Mouse (Mus musculus): Measurements from ENCODE around the gene Hist2h2be. TPM values are rescaled to one million over a fixed set of nuclear protein-coding genes. Genes with fewer than 3 reads are reported as not detected.
A peak's percentile ranks its signal among the peaks of the same experiment; 100 is the strongest.
"Not testable (repeated sequence)": the region's sequence is repeated elsewhere in the genome, so short reads cannot be mapped to it uniquely, and the experiment has no call there.

Hist2h2be gene
- total RNA-seq (2021): 10 to 100 TPM in 1 of 2 experiments, 1 to 10 TPM in 1; 6.9 to 10.8 TPM
- long read RNA-seq, experiment 1, partial matches to known transcripts: 0 of 2 reads
- long read RNA-seq, experiment 1, other reads (novel, unspliced or antisense): 0 of 2 reads
- long read RNA-seq, experiment 2, transcript Hist2h2be-201 (1 exons, 2,620 nt): major isoform, 5 of 5 reads
- long read RNA-seq, experiment 2, partial matches to known transcripts: 0 of 5 reads
- long read RNA-seq, experiment 2, other reads (novel, unspliced or antisense): 0 of 5 reads

- DNase-seq: peak; percentile 91
Measured at GRCm38 (mm10) chr3:96220765-96221639, at the start of gene Hist2h2be, which contains the start of gene Hist2h2ac. Hist2h2be (plus strand) TSS chr3:96221119. Hist2h2ac (minus strand) TSS chr3:96220880.

- DNase-seq: no peak
Measured at GRCm38 (mm10) chr3:96171583-96172196, 49.2 kb upstream of the Hist2h2be start.

DNA sequence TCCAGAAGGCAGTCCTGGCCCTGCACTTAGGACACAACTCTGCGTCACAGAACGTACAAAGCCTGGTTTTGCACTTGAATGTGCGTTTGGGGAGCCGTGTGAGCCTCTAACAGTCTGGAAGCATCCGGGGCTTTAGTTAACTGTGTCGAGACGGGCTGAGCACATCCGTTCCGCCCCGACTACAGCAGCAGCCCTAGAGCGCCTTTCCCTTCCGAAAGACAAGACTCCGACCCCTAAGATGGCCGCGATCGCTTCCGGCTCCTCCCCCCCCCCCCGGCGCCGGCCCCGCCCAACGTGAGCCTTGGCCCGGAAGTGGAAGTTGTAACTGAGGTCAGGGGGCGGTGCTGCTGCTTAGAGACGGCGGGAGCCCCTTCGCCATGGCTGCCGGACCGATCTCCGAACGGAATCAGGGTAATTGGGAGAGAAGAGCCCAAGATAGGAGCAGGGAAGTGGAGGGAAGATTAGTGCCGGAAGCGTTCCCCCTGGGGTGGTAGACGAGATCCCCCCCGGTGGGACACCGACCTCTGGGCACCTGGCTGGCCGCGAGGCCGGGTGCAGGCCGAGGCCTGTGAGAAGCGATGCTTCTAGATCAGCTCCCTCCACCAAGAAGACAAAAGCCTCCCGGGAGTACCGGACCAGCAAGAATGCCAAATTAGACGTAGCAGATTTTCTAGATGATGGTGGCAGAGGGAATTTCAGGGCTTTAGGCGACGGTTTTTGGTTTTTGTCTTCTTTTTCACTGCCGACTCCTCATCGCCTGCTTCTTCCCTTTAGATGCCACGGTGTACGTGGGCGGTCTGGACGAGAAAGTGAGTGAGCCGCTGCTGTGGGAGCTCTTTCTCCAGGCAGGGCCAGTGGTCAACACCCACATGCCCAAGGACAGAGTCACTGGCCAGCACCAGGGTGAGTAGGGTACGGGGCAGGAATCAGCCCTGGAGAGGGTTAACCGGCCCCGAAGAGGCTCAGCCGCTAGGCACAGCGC, 48.4 kb upstream of the Hist2h2be start, which contains the start of gene Sf3b4:
Sf3b4 (plus strand) TSS at position 136 of the 982 bp plus-strand sequence.
- DNase-seq: peak; percentile 93

DNA sequence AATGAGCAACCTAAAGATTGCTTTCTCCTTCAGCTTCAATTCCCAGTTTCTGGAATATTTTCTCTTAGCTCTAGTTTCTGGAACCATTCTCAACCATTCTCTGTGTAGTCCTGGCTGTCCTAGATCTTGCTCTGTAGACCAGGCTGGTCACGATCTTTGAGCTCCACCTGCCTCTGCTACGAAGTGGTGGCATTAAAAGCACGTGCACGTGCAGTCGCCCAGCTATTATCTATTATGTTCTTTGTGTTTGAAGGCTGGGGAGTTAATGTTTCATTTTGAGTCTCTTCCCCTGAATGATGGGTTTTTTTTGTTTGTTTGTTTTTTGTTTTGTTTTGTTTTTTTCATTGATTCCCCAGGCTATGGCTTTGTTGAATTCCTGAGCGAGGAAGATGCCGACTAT, 47.7 kb upstream of the Hist2h2be start:
- no peak for DNase-seq

GRCm38 (mm10) chr3:96174042-96174441, 46.9 kb upstream of the Hist2h2be start:
- DNase-seq: not testable (repeated sequence)

DNA sequence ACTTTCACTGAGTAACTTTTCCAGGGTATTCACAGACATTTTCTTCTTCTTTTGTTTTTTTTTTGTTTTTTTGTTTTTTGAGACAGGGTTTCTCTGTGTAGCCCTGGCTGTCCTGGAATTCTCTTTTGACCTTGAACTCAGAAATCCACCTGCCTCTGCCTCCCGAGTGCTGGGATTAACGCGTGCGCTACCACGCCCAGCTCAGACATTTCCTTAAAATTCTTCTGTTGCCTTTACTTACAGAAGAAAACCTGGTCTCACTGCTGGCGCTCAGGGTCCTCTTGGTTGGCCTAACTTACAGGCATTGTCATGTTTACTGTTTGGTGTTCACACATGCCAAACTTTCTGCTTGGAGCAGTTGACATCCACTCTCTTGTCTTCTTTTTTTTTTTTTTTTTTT, 45.7 kb upstream of the Hist2h2be start:
- no peak for DNase-seq

DNA sequence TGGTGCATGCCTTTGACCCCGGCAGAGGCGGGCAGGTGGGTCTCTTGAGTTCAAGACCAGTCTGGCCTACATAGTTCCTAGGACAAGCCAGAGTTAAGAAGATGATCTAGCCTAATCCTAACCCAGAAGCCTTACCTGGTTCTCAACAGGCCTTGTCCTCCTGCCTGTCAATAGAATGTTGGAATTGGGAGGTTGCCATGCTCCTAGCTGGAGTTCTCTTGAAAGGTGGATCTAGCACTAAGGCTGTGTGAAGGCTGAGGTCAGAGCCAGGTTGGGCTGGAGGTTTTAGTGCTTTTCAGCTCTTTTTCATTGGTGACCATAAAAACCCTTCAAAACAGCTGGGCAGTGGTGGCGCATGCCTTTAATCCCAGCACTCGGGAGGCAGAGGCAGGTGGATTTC, 42.5 kb upstream of the Hist2h2be start:
- no peak for DNase-seq

DNA sequence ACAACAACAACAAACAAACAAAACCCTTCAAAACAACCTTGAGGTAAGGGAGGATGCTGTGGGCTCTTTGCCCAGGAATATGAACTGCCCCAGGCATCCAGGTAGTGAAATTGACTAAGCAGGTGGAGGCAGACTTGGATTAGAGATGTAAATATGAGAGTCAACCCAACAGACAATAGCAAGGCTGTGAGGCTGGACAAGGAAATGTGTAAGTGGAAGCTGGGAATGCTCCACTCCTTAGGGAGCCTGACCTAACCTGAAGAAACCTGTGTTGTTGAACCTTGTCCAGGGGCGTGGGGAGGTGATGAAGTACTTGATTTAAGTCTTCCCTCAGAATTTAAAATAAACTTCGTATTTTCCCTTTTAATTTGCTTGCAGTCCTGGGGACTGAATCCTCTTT, 42.0 kb upstream of the Hist2h2be start:
- no peak for DNase-seq

- peak; percentile 70 for DNase-seq
Measured at GRCm38 (mm10) chr3:96179531-96179930, 41.4 kb upstream of the Hist2h2be start.

DNA sequence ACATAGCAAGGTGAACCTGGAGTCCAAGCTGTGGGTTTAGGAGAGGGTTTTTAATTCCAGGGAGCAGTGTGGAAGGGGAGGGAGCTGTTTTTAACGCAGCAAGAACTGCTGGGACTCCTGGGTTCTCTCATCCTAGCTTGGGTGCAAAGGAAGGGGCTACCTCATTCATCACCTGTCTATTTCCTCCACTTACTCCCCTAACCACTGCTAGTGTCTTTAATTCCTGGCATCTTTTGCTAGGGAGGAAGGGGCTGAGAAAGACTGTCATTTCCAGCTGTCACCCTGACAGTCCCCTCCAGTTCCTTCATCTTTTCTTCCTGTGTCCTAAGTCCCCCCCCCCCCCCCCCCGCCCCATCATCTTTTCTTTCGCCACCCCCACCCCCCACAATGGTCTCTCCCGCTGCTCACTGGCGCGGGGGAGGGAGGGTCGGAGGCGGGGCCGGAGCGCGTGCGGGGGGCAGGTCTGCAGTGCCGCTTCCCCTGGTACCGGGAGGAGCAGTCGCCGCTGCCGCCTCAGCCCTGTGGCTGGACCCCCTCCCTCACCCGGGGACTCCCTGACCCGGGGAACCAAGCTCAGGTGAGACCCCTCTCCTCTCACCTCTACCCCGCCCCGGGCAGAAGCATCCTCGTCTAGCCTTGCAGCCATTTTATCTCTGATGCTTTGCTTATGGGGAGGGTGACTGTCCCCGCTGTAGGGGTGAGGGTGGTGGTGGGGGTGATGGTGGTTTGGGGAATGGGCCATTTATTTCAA, 40.0 kb upstream of the Hist2h2be start, which contains the start of gene Sv2a:
Sv2a (plus strand) TSS at position 425 of the 751 bp plus-strand sequence.
- DNase-seq: peak; percentile 71

DNA sequence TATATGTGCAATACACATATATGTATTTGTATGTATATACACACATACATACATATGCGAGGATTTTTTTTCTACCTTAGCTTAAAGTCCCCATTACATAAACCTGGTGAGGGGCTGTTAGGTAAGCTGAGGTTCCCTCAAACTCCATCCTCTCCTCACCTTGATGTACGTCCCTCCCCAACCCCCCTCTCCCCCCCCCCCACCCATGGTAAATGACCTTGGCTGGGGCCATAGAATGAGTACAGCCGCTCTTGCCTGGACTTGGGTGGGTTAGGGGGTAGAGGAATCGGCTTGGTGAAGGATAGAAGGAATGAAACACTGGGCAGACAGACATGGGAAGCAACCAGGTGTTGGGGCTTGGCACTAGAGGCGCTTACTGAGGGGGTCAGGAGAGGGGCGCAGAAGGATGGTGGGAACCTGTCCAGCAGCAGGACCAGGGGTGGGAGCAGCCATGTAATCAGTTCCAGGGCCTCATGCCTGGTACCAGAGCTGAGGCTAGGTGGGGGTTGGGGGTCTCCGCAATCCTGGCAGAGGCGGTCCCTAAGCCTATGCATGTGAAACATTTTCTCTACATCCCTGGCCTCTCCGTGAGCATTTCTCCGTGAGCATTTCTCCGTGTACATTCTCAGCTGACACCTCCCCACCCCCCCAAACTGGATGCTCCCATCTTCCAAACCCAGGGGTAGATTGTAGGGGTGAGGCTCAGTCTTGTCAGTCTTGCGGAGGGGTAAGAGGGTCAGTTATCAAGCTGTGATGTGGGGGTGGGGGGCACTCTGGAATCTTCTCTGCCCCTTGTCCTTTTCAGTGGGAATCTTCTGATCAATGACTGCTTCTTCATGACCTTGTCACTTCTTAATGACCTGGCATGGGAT, 39.2 kb upstream of the Hist2h2be start:
- no peak for DNase-seq

- no peak for DNase-seq
Measured at GRCm38 (mm10) chr3:96182382-96182776, 38.5 kb upstream of the Hist2h2be start.

GRCm38 (mm10) chr3:96192977-96193376, 27.9 kb upstream of the Hist2h2be start:
- DNase-seq: no peak

- no peak for DNase-seq
Measured at GRCm38 (mm10) chr3:96194966-96195365, 26.0 kb upstream of the Hist2h2be start.

- no peak for DNase-seq
Measured at GRCm38 (mm10) chr3:96195616-96196313, 25.2 kb upstream of the Hist2h2be start.

- DNase-seq: no peak
Measured at GRCm38 (mm10) chr3:96196437-96197128, 24.3 kb upstream of the Hist2h2be start.

DNA sequence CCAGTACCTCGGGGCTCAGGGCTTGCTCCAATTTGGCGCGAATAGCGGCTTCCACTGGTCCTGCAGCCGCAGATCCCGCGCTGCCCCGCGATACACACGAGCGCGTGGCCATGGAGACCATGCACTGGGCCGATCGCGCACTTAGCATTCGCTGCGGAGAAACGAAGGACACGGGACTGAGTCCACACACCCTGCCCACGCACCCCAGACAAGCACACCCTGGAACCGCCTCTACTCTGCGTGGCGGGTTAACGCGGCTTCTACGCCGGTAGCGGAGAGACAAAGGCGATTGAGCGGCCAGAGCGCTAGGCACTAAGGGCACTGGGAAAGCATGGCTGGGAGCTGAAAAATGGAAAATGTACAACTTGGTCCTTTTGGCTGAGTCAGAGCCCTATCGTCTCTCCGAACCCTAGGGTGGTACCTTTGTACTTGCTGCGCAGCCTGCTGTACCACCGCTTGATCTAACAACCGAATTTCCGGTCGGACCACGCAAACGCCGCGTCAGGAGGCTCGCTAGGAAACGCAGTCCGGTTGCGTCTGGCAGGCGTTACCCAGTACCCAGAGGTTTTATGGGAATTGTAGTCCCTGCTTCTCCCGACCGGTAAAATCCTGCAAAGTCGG, 23.7 kb upstream of the Hist2h2be start:
- DNase-seq: peak; percentile 90

- DNase-seq: no peak
Measured at GRCm38 (mm10) chr3:96198181-96198580, 22.7 kb upstream of the Hist2h2be start.
